Mouse (Mus musculus) liver, adult 2 months (tissue): ENCODE results near the gene Nol7. TPM values are rescaled to one million over a fixed set of nuclear protein-coding genes. Genes with fewer than 3 reads are reported as not detected.

Experiments
- DNase-seq: peaks from one replicate; pipeline ENCODE4 v3.0.0-alpha.2; 2011; ENCODE audit warnings: low read depth, low spot score; ENCODE audit errors: extremely low read depth
- H3K27ac ChIP-seq: fragments of 200-500 bp; replicated peaks from 2 replicates; pipeline ENCODE4 v1.5.1; 2012; ENCODE audit warnings: low read depth, mild to moderate bottlenecking, control low read depth, inconsistent platforms, low read length; ENCODE audit not compliant: insufficient read depth
- H3K27me3 ChIP-seq: fragments of 200-500 bp; 2 replicates; pipeline ENCODE4 v1.6.1; 2012; ENCODE audit warnings: mild to moderate bottlenecking, moderate library complexity, low read length, inconsistent platforms; ENCODE audit not compliant: control insufficient read depth, insufficient read depth
- H3K36me3 ChIP-seq: fragments of 200-500 bp; 2 replicates; pipeline ENCODE4 v1.6.1; 2012; ENCODE audit warnings: low read length, inconsistent platforms; ENCODE audit not compliant: control insufficient read depth, insufficient read depth
- H3K4me1 ChIP-seq: fragments of 200-500 bp; 2 replicates; pipeline ENCODE4 v1.6.1; 2011; ENCODE audit warnings: low read length; ENCODE audit not compliant: control insufficient read depth, insufficient read depth
- H3K4me3 ChIP-seq: fragments of 200-500 bp; 2 replicates; pipeline ENCODE4 v1.5.1; 2011; ENCODE audit warnings: low read depth, mild to moderate bottlenecking, control low read depth, low read length, moderate library complexity; ENCODE audit not compliant: insufficient read depth
- H3K79me2 ChIP-seq: fragments of 200-500 bp; 2 replicates; pipeline ENCODE4 v1.6.1; 2012; ENCODE audit warnings: inconsistent platforms, mild to moderate bottlenecking, low read length, moderate library complexity; ENCODE audit not compliant: control insufficient read depth, insufficient read depth
- H3K9ac ChIP-seq: fragments of 200-500 bp; 2 replicates; pipeline ENCODE4 v1.6.1; 2012; ENCODE audit warnings: low read depth, mild to moderate bottlenecking, control low read depth, inconsistent platforms, low read length
- CTCF ChIP-seq: fragments of 200-500 bp; IDR thresholded peaks from 2 replicates; pipeline ENCODE4 v1.5.1; 2011; ENCODE audit warnings: low read depth, low read length, control low read depth
- POLR2A ChIP-seq: fragments of 200-500 bp; IDR thresholded peaks from 2 replicates; pipeline ENCODE4 v1.6.1; 2011; ENCODE audit warnings: low read length, control low read depth; ENCODE audit not compliant: insufficient read depth; ENCODE audit errors: extremely low read depth
- WGBS: fragments of 180-500 bp; shearing (Covaris S2); methylation state at CpG from one replicate; pipeline ENCODE4 v1.1.7; 2018; 5-methylcytosine and 5-hydroxymethylcytosine counted together
- polyA plus RNA-seq: library from polyadenylated mRNA; depleted of rRNA; stranded (reverse); fragments of >200 nt; gene quantifications from 2 replicates; pipeline ENCODE4 v1.2.3, GENCODE M21; 2012; rRNA removed
- total RNA-seq: library from RNA; depleted of rRNA; stranded (reverse); fragments of >200 nt; gene quantifications from 2 replicates; pipeline ENCODE4 v1.2.3, GENCODE M21; 2014; rRNA removed

Nol7 gene
- total and polyA plus RNA-seq, 2 experiments, result 50.3 to 55.5 TPM

DNA sequence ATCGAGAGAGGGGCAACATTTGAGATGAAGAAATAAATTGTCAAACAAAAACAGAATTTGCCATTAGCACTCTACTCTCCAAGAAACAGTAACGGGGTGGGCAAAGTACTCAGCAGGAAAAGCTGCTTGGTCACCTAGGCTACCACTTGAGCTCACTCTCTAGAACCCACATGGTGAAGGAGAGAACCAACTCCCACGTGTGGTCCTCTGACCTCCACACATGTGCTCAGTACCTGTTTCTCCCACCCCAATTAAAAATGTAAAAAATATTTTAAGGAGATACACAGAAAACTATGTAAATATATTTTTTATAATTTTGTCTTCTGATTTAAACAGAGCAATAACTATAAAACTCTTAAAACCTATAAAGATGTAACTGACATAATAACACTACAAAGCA is 49.5 kb downstream of the Nol7 start:
- Histone ChIP-seq H3K9ac (no peak overlapping the region), H3K36me3 (no peaks in the 10 kb centered on the region), H3K27ac (no peak overlapping the region), H3K27me3 (no peaks in the 10 kb centered on the region), H3K79me2 (peaks cover 25% of the 10 kb centered on the region), H3K4me1 (peaks cover 23% of the 10 kb centered on the region), H3K4me3 (no peak overlapping the region)
- WGBS, result 90% methylated on average over 3 of the region's 3 CpGs
- no peak for DNase-seq
- TF ChIP-seq POLR2A (no peak), CTCF (no peak)

DNA sequence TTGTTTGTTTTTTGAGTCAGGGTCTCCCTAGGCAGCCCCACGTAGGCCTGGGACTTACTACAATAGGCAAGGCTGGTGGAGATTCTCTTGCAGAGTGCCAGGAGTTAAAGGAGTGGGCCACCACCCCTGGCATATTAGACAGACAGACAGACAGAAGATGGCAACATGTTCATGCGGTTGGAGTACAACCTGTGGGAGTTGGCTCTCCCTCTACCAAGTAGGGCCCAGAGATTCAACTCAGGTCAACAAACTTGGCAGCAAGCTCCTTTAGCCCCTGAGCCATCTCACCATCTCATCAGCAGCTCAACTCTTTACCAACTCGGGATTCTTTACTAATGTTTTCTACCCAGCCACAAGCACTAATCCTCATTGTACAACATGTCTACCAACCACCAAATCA is 52.5 kb downstream of the Nol7 start:
- TF ChIP-seq POLR2A, result no peak
- TF ChIP-seq CTCF, result no peak
- WGBS, result 63% methylated on average over 3 of the region's 3 CpGs
- peaks cover 37% of the 10 kb centered on the region for H3K79me2 ChIP-seq
- peak overlapping the region; percentile 61 for H3K27ac ChIP-seq
- peaks cover 28% of the 10 kb centered on the region for H3K4me1 ChIP-seq
- H3K9ac ChIP-seq, result no peak overlapping the region
- H3K36me3 ChIP-seq, result no peaks in the 10 kb centered on the region
- H3K27me3 ChIP-seq, result no peaks in the 10 kb centered on the region
- H3K4me3 ChIP-seq, result no peak overlapping the region
- peak; percentile 64 for DNase-seq

DNA sequence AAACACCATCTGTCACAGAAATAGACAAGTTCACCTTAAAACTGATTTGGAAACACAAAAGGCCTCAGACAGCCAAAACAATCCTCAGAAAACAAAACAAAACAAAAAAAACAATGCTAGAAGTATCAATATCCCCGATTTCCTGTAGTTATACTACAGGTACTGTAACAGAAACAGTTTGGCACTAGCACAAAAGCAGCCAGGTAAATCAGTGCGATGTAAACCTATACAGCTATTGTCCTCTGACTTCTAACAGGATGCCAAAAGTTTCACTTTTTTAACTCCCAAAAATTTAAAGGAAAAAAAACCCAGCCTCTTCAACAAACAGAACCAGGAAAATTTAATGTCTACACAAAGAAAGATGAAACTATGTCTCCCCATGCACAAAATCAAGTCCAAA is 54.0 kb downstream of the Nol7 start:
- H3K27me3 ChIP-seq, result no peaks in the 10 kb centered on the region
- DNase-seq, result no peak
- no peak overlapping the region for H3K4me3 ChIP-seq
- H3K4me1 ChIP-seq, result peaks cover 24% of the 10 kb centered on the region
- H3K36me3 ChIP-seq, result no peaks in the 10 kb centered on the region
- peaks cover 37% of the 10 kb centered on the region for H3K79me2 ChIP-seq
- TF ChIP-seq CTCF (no peak), POLR2A (no peak)
- H3K9ac ChIP-seq, result no peak overlapping the region
- WGBS, result 67% methylated on average over 2 of the region's 2 CpGs
- H3K27ac ChIP-seq, result no peak overlapping the region

DNA sequence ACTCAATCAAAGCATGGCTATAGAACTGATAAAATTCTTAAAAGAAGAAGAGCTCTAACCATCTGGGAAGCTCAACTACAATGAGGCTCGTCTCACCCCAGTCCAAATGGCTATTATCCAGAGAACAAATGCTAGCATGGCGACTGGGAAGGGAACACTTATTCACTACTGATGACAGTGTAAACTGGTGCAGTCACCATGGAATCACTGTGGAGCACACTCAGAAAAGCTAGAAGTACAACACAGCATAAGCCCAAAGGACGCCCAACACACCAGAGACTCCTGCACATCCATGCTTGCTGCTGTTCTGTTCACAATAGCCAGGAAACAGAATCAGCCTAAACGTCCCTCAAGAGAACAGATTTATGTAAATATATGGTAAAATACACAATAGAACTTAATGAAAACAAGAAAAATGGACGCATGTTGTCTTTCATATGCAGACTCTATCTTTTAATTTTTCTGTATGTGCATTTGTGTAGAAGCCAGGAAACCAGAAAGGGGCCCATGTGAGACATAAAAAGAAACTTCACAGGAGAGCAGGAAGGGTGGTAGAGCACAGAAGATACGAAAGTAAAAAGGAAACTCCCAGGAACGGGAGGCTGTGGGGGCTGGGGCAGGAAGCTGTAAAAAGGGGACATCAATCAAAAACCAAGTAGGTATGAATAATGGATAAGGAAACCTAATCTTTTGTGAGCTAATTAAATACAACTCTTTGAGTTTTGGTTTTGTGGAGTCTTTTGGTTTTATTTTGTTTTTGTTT is 54.8 kb downstream of the Nol7 start:
- 47% methylated on average over 7 of the region's 7 CpGs for WGBS
- peaks cover 37% of the 10 kb centered on the region; the same call in 1 of the 2 replicates for H3K79me2 ChIP-seq
- no peak for TF ChIP-seq CTCF
- no peak for TF ChIP-seq POLR2A
- no peak for DNase-seq
- no peak overlapping the region for H3K9ac ChIP-seq
- H3K36me3 ChIP-seq, result no peaks in the 10 kb centered on the region
- no peak overlapping the region for H3K4me3 ChIP-seq
- peak overlapping the region; percentile 9; the same call in 1 of the 2 replicates for H3K27ac ChIP-seq
- H3K4me1 ChIP-seq, result peaks cover 22% of the 10 kb centered on the region
- no peaks in the 10 kb centered on the region for H3K27me3 ChIP-seq

DNA sequence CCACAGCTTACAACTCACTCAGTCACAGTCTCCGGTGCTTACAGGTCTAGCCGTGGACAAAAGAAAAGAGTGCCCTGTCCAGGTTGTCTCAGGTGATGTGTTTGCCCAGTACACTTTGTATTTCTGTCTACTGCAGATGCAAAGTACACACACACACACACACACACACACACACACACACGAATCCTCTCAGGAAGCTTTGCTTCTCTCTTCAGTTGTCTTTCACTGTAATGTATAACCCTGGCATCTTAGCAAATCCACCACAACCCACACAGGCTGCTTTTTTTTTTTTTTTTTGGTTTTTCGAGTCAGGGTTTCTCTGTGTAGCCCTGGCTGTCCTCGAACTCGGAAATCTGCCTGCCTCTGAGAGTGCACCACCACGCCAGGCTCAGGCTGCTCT is 56.2 kb downstream of the Nol7 start:
- Histone ChIP-seq H3K4me3 (no peak overlapping the region), H3K79me2 (peaks cover 39% of the 10 kb centered on the region; the same call in 1 of the 2 replicates), H3K27ac (no peak overlapping the region), H3K27me3 (no peaks in the 10 kb centered on the region), H3K36me3 (no peaks in the 10 kb centered on the region), H3K9ac (no peak overlapping the region), H3K4me1 (peaks cover 20% of the 10 kb centered on the region)
- TF ChIP-seq CTCF, result no peak
- TF ChIP-seq POLR2A, result no peak
- no peak for DNase-seq
- WGBS, result 45% methylated on average over 7 of the region's 7 CpGs

Other genes with a start within 250 kb of the Nol7 start
- 6.2 and 7.2 TPM in 2 replicates for gene Tbc1d7, start 226.9 kb upstream of the Nol7 start, total RNA-seq
- 14.9 and 18.0 TPM in 2 replicates for gene Tbc1d7, start 226.9 kb upstream of the Nol7 start, polyA plus RNA-seq
- gene Gfod1, start 94.2 kb upstream of the Nol7 start, total RNA-seq, result 0.74 and 1.0 TPM in 2 replicates
- gene Gfod1, start 94.2 kb upstream of the Nol7 start, polyA plus RNA-seq, result 0.61 and 1.0 TPM in 2 replicates
- gene Sirt5, start 32.9 kb upstream of the Nol7 start, total RNA-seq, result 16.9 and 21.6 TPM in 2 replicates
- 7.4 and 8.7 TPM in 2 replicates for gene Sirt5, start 32.9 kb upstream of the Nol7 start, polyA plus RNA-seq
- gene Ranbp9, start 82.9 kb downstream of the Nol7 start, total RNA-seq, result 27.8 and 32.8 TPM in 2 replicates
- gene Ranbp9, start 82.9 kb downstream of the Nol7 start, polyA plus RNA-seq, result 10.6 and 17.8 TPM in 2 replicates
- gene Mcur1, start 161.8 kb downstream of the Nol7 start, total RNA-seq, result 14.7 and 17.9 TPM in 2 replicates
- gene Mcur1, start 161.8 kb downstream of the Nol7 start, polyA plus RNA-seq, result 14.8 and 16.6 TPM in 2 replicates
- not detected in 2 replicates for gene Rnf182, start 217.3 kb downstream of the Nol7 start, total RNA-seq
- gene Rnf182, start 217.3 kb downstream of the Nol7 start, polyA plus RNA-seq, result 0.02 TPM in 1 of 2 replicates, not detected in the other